Mouse (Mus musculus) right cerebral cortex, postnatal 36 days (tissue): Measurements from ENCODE around the gene Pkdrej.
"Not testable (repeated sequence)": the region's sequence is repeated elsewhere in the genome, so short reads cannot be mapped to it uniquely, and the experiment has no call there.

Experiments
- DNase-seq, 2 experiments: peaks; one replicate each; pipeline ENCODE4 v3.0.0; 2022; ENCODE audit warnings: low spot score in 2 of 2, mixed read lengths in 1 of 2

Pkdrej gene

DNA sequence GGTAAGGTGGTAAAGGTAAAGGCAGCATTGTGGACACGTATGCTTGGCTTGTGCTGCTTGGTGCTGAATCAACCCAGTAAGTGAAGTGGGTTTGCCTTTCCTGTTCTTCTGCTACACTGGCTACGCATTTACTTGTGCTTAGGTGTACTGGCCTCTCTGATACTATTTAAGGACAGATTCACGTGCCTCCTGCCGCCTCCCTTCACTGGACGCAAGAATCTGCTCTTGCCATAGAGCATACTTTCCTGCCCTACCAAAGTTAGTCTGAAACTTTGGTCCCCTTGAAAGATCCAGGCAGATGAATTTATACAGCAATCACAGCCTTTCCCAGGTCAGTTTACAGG lies 11.1 kb downstream of the Pkdrej start:
- DNase-seq = no peak

DNA sequence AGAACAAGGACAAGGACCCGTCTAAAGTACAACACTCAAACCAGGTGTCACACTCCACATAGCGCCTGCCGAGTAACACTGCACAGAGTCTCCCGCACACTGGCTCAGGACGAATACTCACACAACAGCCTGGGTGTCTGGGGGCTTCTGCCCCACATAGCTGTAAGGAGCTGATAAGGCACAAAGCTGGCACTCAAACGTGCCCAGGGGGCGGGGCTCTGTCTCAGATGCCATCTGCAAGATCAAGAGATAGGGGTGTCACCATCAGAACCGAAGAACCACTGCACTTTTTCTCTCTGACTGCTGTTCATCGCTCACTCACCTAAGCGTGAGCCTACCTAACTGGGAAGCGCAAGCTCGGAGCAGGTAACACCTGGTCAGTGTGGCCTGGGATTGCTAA lies 12.4 kb downstream of the Pkdrej start:
- no peak for DNase-seq

DNA sequence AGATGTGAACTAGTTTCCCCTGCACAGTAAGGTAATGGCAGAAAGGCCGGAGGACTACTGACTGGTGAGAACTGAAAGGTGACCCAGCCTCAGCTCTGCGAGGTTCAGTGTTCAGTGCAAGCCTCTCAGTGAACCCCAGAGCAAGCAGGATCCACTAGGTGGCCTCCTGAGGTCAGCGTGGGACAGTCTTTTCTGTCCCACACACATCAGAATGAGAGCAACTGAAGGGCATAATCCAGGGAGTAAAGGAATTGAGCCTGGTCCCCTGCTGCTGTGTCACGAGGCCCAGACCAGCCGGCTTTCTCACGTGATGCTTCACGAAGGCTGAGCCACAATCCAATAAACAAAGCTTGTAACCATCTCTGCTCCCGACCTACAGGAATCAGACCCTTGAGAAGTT lies 13.1 kb downstream of the Pkdrej start:
- DNase-seq = no peak

DNA sequence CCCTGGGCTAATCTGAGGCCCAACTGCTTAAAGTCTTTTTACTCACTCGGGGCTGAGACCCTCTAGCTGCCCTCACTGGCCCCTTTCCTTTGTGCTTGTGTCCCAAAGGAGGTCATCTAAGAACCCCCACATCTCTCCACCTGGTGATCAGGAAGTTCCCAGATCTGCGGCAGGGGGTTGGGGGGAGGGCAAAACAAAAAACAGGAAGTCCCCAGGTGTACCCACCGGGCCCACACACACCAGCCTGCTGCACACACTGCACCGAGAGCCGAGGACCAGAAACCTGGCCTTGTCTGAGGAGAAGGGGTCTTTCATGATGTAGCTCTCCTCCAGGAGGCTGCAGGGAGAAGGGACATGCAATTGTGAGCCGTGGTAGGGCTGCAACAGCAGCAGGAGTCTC lies 13.5 kb downstream of the Pkdrej start:
- no peak for DNase-seq

DNA sequence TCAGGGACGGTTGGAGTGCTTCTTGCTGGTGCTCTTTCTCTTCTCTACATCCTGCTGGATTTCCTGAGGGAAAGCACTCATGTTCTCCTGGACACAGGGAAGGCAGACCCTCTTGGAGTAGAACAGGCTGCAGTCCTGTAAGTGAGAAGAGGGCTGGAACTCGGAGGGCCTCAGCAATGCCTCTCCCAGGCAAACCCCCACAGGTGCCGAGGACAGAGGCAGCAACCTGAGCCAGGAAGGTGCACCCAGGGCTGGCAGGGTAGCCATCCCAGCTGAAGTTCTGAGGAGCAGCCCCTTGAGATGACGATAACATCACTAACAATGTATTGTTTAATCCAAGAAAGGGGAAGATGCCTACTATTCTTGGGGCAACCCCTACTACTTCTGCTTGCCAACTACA lies 14.1 kb downstream of the Pkdrej start:
- no peak for DNase-seq

DNA sequence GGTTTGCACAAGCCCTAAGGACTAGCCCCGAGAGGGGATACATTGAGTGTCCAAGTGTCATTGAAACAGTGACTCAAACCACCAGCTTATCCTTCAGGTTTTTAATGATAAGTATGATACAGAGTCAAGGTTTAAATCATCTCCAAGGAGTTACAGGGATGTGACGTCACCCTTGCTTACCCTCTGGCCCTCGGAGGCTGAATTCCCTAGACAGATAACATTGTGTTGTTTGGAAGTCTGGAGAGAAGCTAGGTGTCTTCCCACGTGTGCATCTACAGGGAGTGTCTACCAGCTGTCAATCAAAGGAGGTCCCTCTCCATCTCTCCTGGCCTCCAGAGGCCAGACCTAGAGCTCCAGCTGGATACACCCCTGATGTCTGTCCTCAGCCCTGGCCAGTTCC lies 14.6 kb downstream of the Pkdrej start:
- no peak for DNase-seq

DNA sequence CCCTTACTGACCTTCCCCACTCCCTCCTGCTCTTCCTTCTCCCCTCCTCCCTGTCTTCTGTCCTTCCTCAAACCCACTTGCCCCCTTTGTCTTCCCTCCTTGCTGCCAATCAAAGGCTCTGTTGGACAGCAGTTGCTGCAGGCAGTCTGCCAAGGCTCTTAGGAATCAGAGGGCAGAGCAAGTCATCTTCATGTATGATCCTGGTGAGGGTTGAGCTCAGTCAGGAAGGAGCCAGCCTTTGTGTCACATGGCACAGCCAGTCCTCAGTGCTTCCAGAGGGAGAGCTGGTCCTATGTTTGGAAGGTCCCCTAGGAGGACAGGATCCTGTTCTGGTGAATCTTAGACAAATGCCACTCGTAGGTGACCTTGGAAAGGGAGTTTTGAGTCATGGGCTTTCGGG lies 18.6 kb downstream of the Pkdrej start:
- DNase-seq = no peak

DNA sequence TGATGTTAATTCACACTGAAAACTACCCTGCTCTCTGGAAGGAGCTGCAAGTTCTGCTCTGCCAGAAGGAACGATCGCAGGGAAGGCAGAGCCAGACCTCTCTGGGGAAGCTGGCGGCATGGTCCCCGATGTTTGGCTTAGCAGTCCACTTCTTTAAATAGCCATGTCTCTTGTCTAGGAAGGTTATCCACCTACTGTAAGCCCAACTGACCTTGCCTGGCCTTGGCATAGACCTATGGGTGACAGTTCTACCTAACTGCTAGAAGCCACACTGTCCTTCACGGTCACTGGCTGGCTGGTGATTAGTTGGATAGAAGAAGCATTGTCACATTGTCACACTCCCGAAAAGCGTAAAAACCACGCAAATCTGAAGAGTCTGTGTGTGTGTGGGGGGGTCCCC lies 22.9 kb downstream of the Pkdrej start:
- no peak for DNase-seq

DNA sequence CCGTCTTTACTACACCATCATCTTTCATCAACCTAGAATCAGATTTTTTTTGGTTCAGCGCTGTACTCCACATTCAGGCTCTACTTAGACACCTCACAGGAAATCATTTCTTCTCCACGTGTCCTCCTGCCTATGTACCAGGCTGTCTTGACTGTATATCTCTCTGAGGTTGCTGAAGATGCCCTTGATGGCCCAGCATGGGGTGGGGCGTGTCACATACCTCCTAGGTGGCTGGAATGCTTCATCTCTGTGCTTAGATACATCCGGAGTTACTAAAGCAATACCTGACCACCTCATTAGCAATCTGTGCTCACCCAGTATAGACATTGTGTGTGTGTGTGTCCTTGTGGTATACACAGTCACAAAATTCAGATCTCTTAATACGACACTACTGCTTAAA lies 26.0 kb downstream of the Pkdrej start:
- DNase-seq = no peak

DNA sequence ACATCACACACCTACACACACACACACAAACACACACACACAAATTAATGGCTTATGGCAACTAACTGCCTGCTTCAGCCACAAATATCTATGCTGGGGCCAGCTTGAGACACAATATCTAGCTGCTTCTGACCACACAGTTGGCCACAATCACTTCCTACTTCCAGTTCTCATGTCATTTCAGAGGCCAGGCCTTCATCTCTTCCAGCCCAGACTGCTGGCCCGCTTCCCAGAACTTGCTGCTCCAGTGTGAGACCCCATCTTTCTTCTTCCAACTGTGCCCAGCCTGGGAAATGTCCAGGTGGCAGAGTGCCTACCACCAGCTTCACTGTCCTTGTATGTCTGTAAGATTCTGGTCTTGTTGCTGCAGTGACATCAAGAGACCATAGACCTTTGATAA lies 28.7 kb downstream of the Pkdrej start:
- DNase-seq = peak in 1 of 2 experiments; percentile 10

DNA sequence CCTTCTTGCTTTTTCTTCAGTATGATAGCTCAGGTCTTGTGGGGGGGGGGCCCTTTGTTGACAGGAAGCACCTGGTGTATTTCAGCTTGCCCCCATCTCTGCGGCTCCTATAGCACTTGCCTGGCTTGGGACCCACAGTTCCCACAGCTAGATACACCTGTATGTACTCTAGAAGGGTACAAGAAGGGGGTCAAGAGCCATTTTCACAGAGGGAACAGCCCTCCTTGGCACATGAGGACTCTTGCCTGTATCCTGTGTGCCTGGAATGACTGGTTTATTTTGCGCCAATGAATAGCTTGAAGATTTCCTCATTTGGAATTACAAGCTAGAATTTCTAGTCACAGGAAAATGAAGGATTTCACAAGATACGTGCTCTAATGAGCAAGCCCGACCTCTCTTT lies 30.1 kb downstream of the Pkdrej start:
- no peak for DNase-seq

DNA sequence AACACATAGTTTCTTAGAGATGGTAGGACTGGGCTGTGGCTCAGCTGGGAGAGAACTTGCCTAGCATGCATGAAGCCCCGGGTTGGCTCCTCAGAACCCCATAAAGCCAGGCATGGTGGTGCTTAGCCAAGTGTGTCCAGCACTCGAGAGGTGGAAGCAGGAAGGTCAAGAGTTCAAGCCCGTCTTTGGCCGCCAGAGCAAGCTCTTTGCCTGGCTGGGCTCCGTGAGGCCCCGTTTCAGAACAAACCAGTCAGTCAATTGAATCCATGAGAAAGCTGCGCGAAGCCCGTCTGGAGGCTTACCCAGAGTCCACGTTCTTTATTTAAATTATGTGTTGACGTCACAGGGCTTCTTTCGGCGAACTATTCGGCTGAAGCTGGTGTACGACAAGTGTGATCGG lies 32.9 kb downstream of the Pkdrej start:
- DNase-seq = no peak

DNA sequence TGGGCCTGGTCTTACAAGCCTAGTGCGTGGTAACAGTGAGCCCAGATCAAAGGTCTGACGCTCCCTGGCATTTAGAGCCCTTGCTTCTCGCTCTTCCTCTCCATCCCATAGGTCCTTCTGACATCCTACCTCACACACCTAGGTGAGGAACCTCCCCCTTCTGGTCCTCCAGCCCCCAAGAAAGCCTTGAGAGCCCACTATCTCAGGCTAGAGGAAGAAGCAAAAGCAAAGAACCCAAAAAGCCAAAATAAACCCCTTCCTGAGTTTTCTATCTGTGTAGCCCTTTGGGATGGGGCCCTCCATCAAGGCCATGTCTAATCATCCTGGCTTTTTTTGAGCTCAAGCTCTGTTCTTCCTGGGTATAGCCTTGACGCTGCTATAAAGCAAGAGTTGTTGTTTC lies 33.5 kb downstream of the Pkdrej start:
- no peak for DNase-seq

DNA sequence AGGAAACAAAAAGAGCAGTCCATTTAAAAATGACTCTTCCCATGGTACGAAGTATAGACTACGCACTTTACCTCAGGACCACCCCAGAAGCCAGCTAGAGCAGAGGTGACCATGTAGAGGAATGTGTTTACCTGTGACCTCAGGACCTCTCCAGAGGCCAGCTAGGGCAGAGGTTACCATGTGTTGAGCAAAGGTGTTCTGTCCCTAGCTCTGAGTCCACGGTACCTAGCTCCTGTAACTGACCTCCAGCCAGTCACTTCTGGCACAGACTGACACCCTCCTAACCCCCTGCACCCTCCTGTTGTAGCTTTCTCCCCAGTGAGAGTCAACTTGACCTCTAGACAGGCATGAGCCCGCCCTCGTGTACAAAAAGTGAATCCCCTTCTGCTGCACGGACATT lies 34.1 kb downstream of the Pkdrej start:
- no peak for DNase-seq

DNA sequence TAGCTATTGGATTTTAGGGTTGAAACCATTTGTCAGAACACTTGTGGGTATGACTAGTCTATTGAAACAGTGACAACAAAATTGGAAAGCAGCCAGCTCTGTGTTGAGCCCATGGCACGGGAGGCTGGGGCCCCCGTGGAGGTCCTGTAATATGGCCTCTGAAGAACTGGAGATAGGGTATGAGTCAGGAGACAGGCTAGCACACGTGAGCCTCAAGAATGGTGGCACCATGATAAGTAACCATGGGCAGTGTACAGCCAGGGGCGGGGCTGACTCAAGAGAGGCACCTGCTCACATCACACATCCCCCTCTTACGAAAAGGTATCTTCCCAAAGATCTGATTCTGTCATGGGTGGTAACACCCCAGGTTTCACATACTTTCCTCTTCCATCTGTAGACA lies 34.8 kb downstream of the Pkdrej start:
- no peak for DNase-seq

DNA sequence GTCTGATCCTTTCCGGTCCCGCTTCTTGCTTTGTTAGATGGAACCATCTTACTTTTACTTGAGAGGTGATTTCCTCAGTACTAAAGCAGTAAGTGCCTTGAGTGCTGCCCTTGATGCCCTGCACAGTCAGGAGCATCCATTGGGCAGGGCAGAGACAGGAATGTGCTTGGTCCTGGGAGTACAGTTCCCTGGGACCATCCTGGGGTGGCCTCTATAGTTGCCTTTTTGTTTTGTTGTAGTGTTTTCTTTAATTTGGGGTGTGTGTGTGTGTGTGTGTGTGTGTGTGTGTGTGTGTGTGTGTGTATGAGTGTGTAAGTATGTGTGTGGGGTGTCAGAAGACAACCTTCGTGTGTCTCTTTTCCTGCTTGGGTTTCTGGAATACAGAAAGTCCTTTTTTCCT lies 37.2 kb downstream of the Pkdrej start:
- no peak for DNase-seq

DNA sequence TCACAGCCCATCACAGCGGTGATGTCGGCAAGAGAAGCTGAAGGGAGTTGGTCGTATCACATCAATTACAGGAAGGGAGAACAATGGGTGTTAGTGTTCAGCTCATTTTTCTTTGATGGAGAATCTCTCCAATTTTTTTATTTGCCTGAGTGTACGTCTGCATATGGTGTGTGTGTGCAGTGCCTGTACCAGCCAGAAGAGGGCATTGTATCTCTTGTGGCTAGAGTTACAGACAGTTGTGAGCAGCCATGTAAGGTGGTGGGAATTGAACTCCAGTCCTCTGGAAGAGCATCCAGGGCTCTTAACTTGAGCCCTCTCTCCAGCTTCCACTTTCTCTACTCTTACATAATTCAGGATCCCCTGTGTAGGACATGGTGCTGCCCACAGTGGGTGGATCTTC lies 38.4 kb downstream of the Pkdrej start:
- DNase-seq = no peak

DNA sequence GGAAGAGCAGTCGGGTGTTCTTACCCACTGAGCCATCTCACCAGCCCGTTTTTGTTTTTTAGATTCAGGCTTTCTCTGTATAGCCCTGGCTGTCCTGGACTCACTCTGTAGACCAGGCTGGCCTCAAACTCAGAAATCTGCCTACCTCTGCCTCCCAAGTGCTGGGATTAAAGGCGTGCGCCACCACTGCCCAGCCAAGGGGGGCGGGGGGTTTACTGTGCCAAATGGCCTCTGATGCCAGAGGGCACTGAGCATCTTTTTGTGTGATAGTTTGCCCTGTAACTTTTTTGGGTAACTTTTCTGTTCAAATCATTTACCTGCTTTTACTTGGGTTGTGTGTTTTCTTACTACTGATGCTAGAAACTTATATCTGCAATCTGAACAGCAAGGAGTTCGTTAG lies 42.6 kb downstream of the Pkdrej start:
- not testable (repeated sequence) for DNase-seq

DNA sequence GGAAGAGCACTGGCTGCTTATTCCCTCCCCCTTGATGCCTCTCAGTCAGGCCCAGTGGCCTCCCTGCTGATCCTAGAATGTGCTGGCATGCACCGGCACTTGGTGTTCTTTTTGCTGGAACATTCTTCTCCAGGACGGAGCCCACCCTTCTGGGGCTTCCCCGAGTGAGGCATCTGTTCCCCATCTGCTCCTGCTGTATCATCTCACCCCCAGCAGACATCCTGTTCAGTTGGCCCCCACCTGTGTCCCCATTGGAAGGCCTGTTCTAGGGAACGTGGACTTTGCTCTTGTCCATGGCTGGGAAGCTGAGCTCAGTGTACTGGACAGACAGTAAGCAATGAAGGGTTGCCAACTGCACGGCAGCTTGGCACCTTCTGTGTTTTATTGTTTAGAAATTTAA lies 44.8 kb downstream of the Pkdrej start:
- DNase-seq = no peak

DNA sequence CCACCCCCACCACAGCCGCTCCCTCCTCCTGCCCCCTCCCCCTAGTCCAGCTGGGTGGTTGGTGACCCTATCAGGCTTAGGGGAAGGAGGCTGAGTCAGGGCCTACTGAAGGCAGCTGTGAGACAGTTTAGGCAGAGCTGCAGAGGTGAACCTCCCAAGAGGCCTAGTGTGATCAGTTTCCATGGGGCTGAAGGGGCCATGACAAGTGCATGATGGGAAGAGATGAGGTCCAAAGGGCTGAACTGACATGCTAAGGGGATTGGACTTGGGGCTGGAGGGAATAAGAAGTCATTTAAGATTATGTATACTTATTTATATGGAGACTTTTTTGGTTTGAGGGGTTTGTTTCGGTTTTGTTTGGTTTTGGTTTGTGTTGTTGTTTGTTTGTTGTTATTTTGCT lies 45.3 kb downstream of the Pkdrej start:
- no peak for DNase-seq

DNA sequence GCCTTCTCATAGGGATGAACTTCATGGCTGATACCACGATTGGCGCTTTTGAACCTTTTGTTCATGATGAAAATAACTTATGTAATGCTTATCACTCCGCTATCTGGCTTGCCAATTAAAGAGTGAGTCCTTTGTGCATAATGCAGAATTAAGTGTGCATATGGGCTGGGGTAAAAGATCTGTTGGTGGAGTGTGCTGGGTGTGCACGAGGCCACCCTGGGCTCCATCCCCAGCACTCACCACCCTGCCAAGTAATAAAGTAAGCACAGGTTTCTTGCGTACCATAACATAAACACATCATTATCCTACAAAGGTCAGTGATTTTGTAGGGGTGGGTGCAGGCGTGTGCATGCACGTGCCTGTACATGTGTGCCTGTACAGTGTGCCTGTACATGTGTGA lies 46.5 kb downstream of the Pkdrej start:
- DNase-seq = no peak

DNA sequence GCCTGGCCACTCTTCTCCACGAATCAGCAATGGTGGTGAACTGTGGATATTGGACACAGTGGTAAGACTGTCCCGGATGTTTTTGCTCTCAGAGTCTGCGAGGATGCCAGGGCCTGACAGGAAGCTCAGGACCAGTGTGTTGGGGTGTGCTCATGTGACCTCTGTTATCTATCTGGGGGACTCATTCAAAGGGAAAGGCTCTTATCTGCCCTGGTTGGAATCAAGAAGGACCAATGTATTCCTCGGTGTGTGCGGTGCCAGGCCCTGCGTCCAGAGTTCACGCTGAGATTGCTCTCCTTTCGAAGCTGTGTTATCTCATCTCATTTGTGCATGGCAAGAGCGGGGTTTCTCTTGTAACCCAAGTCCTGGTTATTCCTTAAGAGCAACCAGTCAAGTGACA lies 47.1 kb downstream of the Pkdrej start:
- DNase-seq = no peak

DNA sequence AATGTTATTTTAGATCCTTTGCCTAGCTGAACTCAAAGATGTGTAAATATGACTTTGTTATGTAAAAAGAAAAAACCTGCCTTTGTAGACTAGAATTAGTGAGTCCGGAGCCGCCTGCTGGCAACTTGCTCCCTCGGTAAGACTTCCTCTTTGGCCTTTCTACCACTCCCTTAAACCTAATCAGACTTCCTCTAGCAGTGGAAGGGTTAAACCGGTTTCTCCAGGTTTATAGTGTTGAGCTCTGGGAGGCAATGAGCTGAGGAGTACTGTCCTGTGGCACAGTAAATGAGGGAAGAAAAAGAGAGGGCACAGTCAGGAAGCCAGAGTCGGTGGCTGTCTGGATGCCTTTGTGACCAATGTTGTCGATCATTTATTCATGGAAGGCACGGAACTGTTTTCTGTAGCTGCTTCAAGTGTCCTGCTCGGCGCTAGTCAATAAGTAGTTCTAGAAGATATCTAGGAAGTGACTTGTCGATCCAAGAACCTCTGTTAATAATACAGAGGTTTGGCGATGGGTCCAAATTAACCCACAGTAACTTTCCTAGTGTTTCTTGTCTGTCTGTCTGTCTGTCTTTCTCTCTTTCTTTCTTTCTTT lies 49.3 kb downstream of the Pkdrej start:
- DNase-seq = no peak

DNA sequence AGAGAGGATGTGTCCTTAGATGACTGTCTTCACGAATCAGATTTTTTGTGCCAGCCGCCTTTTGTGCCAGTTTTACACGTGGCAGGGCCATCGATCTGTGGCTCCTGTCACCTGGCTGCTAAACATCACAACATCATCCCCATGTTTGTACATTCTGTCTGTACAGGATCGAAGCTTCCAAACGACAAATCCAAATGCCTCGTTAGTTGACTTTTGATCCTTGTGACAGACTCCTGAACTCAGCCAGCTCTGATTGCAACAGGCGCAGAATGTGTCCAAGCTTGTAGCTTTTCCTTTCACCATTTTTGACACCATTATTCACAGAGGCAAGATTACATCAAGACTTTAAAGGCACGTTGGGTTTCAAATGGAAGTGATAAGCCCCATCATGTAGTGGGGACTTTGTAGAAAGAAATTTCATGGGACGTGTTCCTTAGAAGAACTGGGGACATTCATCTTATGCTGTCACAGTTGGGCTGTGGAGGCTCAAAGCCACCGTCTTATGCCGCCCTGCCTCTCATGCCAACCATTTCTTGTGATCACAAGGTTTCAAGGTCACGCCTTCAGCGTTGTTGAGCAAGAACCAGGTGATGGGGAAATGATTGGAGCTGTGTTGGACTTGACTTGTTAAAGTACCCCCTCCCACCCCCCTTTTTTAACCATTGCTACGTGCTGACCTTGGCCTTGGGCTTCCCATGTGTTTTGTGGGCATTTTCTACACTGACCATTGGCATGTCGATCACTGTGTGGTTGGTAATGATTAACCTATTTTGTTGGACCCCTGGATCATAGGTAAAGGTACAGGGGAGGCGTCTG lies 50.0 kb downstream of the Pkdrej start:
- DNase-seq = no peak
